Mouse (Mus musculus) bone marrow macrophage, adult 2 months (primary cell): ENCODE measurements around the gene Ttpal. TPM values are rescaled to one million over a fixed set of nuclear protein-coding genes. Genes with fewer than 3 reads are reported as not detected.

ENCODE experiments used
- H3K27ac ChIP-seq: 2 replicates; pipeline ENCODE4 v1.5.1; 2012; ENCODE audit warnings: low read depth, low read length; ENCODE audit not compliant: insufficient read depth
- H3K4me1 ChIP-seq: 2 replicates; pipeline ENCODE4 v1.6.1; 2012; ENCODE audit warnings: low read length; ENCODE audit not compliant: control insufficient read depth, insufficient read depth
- H3K4me3 ChIP-seq: 2 replicates; pipeline ENCODE4 v1.5.1; 2012; ENCODE audit warnings: mild to moderate bottlenecking, low read length, moderate library complexity; ENCODE audit not compliant: insufficient read depth
- CTCF ChIP-seq: IDR thresholded peaks from 2 replicates; pipeline ENCODE4 v1.5.1; 2012; ENCODE audit warnings: low read depth, mild to moderate bottlenecking, low read length, moderate library complexity
- POLR2A ChIP-seq: IDR thresholded peaks from 2 replicates; pipeline ENCODE4 v1.6.1; 2012; ENCODE audit warnings: mild to moderate bottlenecking, low read depth, low read length, borderline replicate concordance
- polyA plus RNA-seq: library from polyadenylated mRNA; stranded (reverse); fragments of >200 nt; gene quantifications from 2 replicates; pipeline ENCODE4 v1.2.4, GENCODE M21; 2012; ENCODE audit not compliant: missing spikeins, insufficient read depth, insufficient read length

Ttpal gene
- polyA plus RNA-seq, 1 experiment, result 8.5 TPM

- H3K27ac ChIP-seq, result peak within 1 kb of the TSS; percentile 56
- peaks cover 34% of the 10 kb centered on the region for H3K4me1 ChIP-seq
- H3K4me3 ChIP-seq, result peak within 1 kb of the TSS; percentile 88
- no peak for TF ChIP-seq POLR2A
- TF ChIP-seq CTCF, result no peak
Measured at GRCm38 (mm10) chr2:163657975-163658886, 56.1 kb downstream of the Ttpal start, which contains the start of gene Pkig. Pkig (plus strand) TSS chr2:163658386.

GRCm38 (mm10) chr2:163658941-163659340, 56.8 kb downstream of the Ttpal start:
- Histone ChIP-seq H3K27ac (peak overlapping the region; percentile 56), H3K4me3 (peak overlapping the region; percentile 88), H3K4me1 (peaks cover 41% of the 10 kb centered on the region)
- TF ChIP-seq CTCF (no peak), POLR2A (no peak)

- H3K27ac ChIP-seq, result peak overlapping the region; percentile 56
- H3K4me1 ChIP-seq, result peaks cover 46% of the 10 kb centered on the region
- peak overlapping the region; percentile 88 for H3K4me3 ChIP-seq
- TF ChIP-seq POLR2A (no peak), CTCF (no peak)
Measured at GRCm38 (mm10) chr2:163659431-163659830, 57.3 kb downstream of the Ttpal start.

- TF ChIP-seq POLR2A, result no peak
- TF ChIP-seq CTCF, result no peak
- peak overlapping the region; percentile 2; the same call in 1 of the 2 replicates for H3K27ac ChIP-seq
- H3K4me1 ChIP-seq, result peaks cover 53% of the 10 kb centered on the region
- H3K4me3 ChIP-seq, result no peak overlapping the region
Measured at GRCm38 (mm10) chr2:163660103-163660701, 58.1 kb downstream of the Ttpal start.

- no peak for TF ChIP-seq CTCF
- no peak for TF ChIP-seq POLR2A
- Histone ChIP-seq H3K4me1 (peaks cover 61% of the 10 kb centered on the region), H3K27ac (peak overlapping the region; percentile 16; the same call in 1 of the 2 replicates), H3K4me3 (no peak overlapping the region)
Measured at GRCm38 (mm10) chr2:163661371-163661850, 59.3 kb downstream of the Ttpal start.

GRCm38 (mm10) chr2:163662076-163662475, 60.0 kb downstream of the Ttpal start:
- H3K27ac ChIP-seq, result peak overlapping the region; percentile 78
- no peak overlapping the region for H3K4me3 ChIP-seq
- TF ChIP-seq POLR2A (no peak), CTCF (no peak)
- peaks cover 65% of the 10 kb centered on the region for H3K4me1 ChIP-seq

GRCm38 (mm10) chr2:163662698-163663221, 60.6 kb downstream of the Ttpal start:
- Histone ChIP-seq H3K4me3 (peak overlapping the region; percentile 2; the same call in 1 of the 2 replicates), H3K27ac (peak overlapping the region; percentile 85), H3K4me1 (peaks cover 67% of the 10 kb centered on the region)
- TF ChIP-seq CTCF, result no peak
- no peak for TF ChIP-seq POLR2A

GRCm38 (mm10) chr2:163663930-163664329, 61.8 kb downstream of the Ttpal start:
- TF ChIP-seq POLR2A, result no peak
- TF ChIP-seq CTCF, result no peak
- Histone ChIP-seq H3K27ac (peak overlapping the region; percentile 85), H3K4me1 (peaks cover 68% of the 10 kb centered on the region), H3K4me3 (no peak overlapping the region)

- no peak overlapping the region for H3K27ac ChIP-seq
- TF ChIP-seq CTCF, result no peak
- peaks cover 47% of the 10 kb centered on the region for H3K4me1 ChIP-seq
- no peak overlapping the region for H3K4me3 ChIP-seq
Measured at GRCm38 (mm10) chr2:163667045-163667444, 64.9 kb downstream of the Ttpal start.

Other genes starting within 250 kb of the Ttpal start
- not detected in 2 replicates for gene Jph2, start 204.3 kb upstream of the Ttpal start, polyA plus RNA-seq
- 68.5 and 74.8 TPM in 2 replicates for gene Oser1, start 177.6 kb upstream of the Ttpal start, polyA plus RNA-seq
- gene Gdap1l1, start 163.8 kb upstream of the Ttpal start, polyA plus RNA-seq, result 0.63 and 0.89 TPM in 2 replicates
- gene Fitm2, start 129.7 kb upstream of the Ttpal start, polyA plus RNA-seq, result 2.0 and 2.6 TPM in 2 replicates
- not detected in 2 replicates for gene R3hdml, start 110.0 kb upstream of the Ttpal start, polyA plus RNA-seq
- not detected in 2 replicates for gene Hnf4a, start 95.5 kb upstream of the Ttpal start, polyA plus RNA-seq
- gene Serinc3, start 42.8 kb downstream of the Ttpal start, polyA plus RNA-seq, result 1,486 and 1,613 TPM in 2 replicates
- gene Pkig, start 56.1 kb downstream of the Ttpal start, polyA plus RNA-seq, result 83.8 and 87.8 TPM in 2 replicates
- gene Ada, start 147.9 kb downstream of the Ttpal start, polyA plus RNA-seq, result 3.3 and 5.3 TPM in 2 replicates
- 1.1 and 1.6 TPM in 2 replicates for gene Ccn5, start 218.5 kb downstream of the Ttpal start, polyA plus RNA-seq